Mouse (Mus musculus): Measurements from ENCODE around the gene Zfyve28.

- TF ChIP-seq CTCF (IDR thresholded peaks at IDR 0.05; ENCODE audit: low read depth) (no peak), EP300 (optimal IDR thresholded peaks at IDR 0.05) (no peak)
These were observed 6.4 kb upstream of the Zfyve28 start for GRCm38 (mm10) chr5:34294696-34295095.
